Mouse (Mus musculus) kidney, embryonic 16.5 days (tissue): ENCODE results near the gene Med19. TPM values are rescaled to one million over a fixed set of nuclear protein-coding genes. Genes with fewer than 3 reads are reported as not detected.

Source experiments
- ATAC-seq: fragments of 200-750 bp; cut with Nextera tagmentation; 2 replicates; pipeline ENCODE4 v1.8.0; 2017; ENCODE audit warnings: moderate TSS enrichment; ENCODE audit not compliant: low FRiP score, low TSS enrichment
- H3K27ac ChIP-seq: fragments of 300-500 bp; sonication (generic); 2 replicates; pipeline ENCODE4 v1.5.1; 2014; ENCODE audit warnings: low read length
- H3K27me3 ChIP-seq: fragments of 300-500 bp; sonication (generic); 2 replicates; pipeline ENCODE4 v1.6.1; 2014; ENCODE audit warnings: low read length, control low read depth, mixed read lengths; ENCODE audit not compliant: insufficient read depth
- H3K36me3 ChIP-seq: fragments of 300-500 bp; sonication (generic); 2 replicates; pipeline ENCODE4 v1.6.1; 2014; ENCODE audit warnings: low read length, control low read depth, mixed read lengths; ENCODE audit not compliant: insufficient read depth
- H3K4me1 ChIP-seq: fragments of 300-500 bp; sonication (generic); 2 replicates; pipeline ENCODE4 v1.6.1; 2014; ENCODE audit warnings: low read length, control low read depth, mixed read lengths; ENCODE audit not compliant: insufficient read depth
- H3K4me2 ChIP-seq: fragments of 300-500 bp; sonication (generic); replicated peaks from 2 replicates; pipeline ENCODE4 v1.6.1; 2014; ENCODE audit warnings: low read depth, low read length
- H3K4me3 ChIP-seq: fragments of 300-500 bp; sonication (generic); 2 replicates; pipeline ENCODE4 v1.5.1; 2014; ENCODE audit warnings: mild to moderate bottlenecking, low read length
- H3K9ac ChIP-seq: fragments of 300-500 bp; sonication (generic); replicated peaks from 2 replicates; pipeline ENCODE4 v1.6.1; 2014; ENCODE audit warnings: low read length
- H3K9me3 ChIP-seq: fragments of 300-500 bp; sonication (generic); 2 replicates; pipeline ENCODE4 v1.6.1; 2016; ENCODE audit warnings: low read length, control low read depth
- WGBS: fragments of 180-500 bp; shearing (Covaris S2); extraction: QIAGEN DNeasy Blood & Tissue Kit; methylation state at CpG from one replicate; pipeline ENCODE4 v1.1.7; 2014; 5-methylcytosine and 5-hydroxymethylcytosine counted together
- polyA plus RNA-seq: library from polyadenylated mRNA; unstranded; fragments of >200 nt; fragmentation: Nextera tagmentation; extraction: Ambion mirVana; gene quantifications from 2 replicates; pipeline ENCODE4 v1.2.1, GENCODE M21; 2015

Gene Med19
- polyA plus RNA-seq, 1 experiment from 2014 or later: 39.2 TPM

- H3K9ac ChIP-seq: no peak overlapping the region
- no peaks in the 10 kb centered on the region for H3K27me3 ChIP-seq
- no peaks in the 10 kb centered on the region for H3K36me3 ChIP-seq
- no peaks in the 10 kb centered on the region for H3K9me3 ChIP-seq
- H3K4me2 ChIP-seq: peak overlapping the region; percentile 30; the same call in 1 of the 2 replicates
- ATAC-seq: no peak
- H3K4me3 ChIP-seq: peak overlapping the region; percentile 2; the same call in 1 of the 2 replicates
- H3K4me1 ChIP-seq: peaks cover 78% of the 10 kb centered on the region
- peak overlapping the region; percentile 87 for H3K27ac ChIP-seq
- 53% methylated on average over 4 of the region's 5 CpGs for whole genome bisulfite sequencing
Measured at GRCm38 (mm10) chr2:84638428-84639220, 39.6 kb upstream of the Med19 start.

GRCm38 (mm10) chr2:84640833-84641232 lies 37.4 kb upstream of the Med19 start:
- no peaks in the 10 kb centered on the region for H3K9me3 ChIP-seq
- no peak overlapping the region for H3K9ac ChIP-seq
- peaks cover 62% of the 10 kb centered on the region for H3K4me1 ChIP-seq
- H3K27me3 ChIP-seq: no peaks in the 10 kb centered on the region
- ATAC-seq: no peak
- no peak overlapping the region for H3K4me3 ChIP-seq
- H3K36me3 ChIP-seq: no peaks in the 10 kb centered on the region
- H3K27ac ChIP-seq: no peak overlapping the region
- H3K4me2 ChIP-seq: no peak overlapping the region

DNA sequence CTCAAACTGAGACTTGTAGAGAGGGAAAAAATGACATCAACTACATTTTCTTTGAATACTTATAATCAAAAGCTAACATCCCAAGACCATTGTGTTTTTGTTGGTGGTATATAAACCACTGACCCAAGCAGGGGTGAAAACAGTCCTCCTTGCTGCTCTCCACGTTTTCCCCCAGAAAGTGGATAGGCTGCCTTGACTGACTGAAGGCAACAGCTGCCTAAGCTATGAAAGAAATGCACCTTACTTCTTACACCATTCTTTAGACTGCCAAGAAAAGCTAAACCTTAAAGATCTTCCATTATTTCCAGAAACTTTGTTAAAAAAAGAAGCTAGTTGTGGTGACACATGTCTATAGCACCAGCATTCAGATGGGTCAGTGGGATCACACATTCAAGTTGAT lies 32.1 kb upstream of the Med19 start:
- Histone ChIP-seq H3K27ac (no peak overlapping the region), H3K4me3 (no peak overlapping the region), H3K9me3 (no peaks in the 10 kb centered on the region), H3K27me3 (no peaks in the 10 kb centered on the region), H3K4me2 (no peak overlapping the region), H3K4me1 (peaks cover 22% of the 10 kb centered on the region; the same call in 1 of the 2 replicates), H3K9ac (no peak overlapping the region), H3K36me3 (peaks cover 4% of the 10 kb centered on the region; the same call in 1 of the 2 replicates)
- WGBS: 48% methylated on average over 1 of the region's 1 CpGs
- ATAC-seq: no peak

GRCm38 (mm10) chr2:84647051-84647568 lies 31.1 kb upstream of the Med19 start:
- no peak for ATAC-seq
- 0 out of 2 replicates have a peak overlapping the region, but pooled peaks have one; percentile 70 for H3K4me2 ChIP-seq
- no peak overlapping the region for H3K9ac ChIP-seq
- peaks cover 23% of the 10 kb centered on the region for H3K4me1 ChIP-seq
- H3K9me3 ChIP-seq: no peaks in the 10 kb centered on the region
- H3K27me3 ChIP-seq: no peaks in the 10 kb centered on the region
- 94% methylated on average over 6 of the region's 6 CpGs for WGBS
- H3K36me3 ChIP-seq: peaks cover 4% of the 10 kb centered on the region; the same call in 1 of the 2 replicates
- no peak overlapping the region for H3K27ac ChIP-seq
- no peak overlapping the region for H3K4me3 ChIP-seq

- no peak for ATAC-seq
- H3K36me3 ChIP-seq: peaks cover 4% of the 10 kb centered on the region; the same call in 1 of the 2 replicates
- H3K27me3 ChIP-seq: no peaks in the 10 kb centered on the region
- H3K9me3 ChIP-seq: no peaks in the 10 kb centered on the region
- H3K4me1 ChIP-seq: peaks cover 19% of the 10 kb centered on the region
- WGBS: 13% methylated on average over 6 of the region's 6 CpGs
- peak overlapping the region; percentile 70 for H3K4me2 ChIP-seq
- peak overlapping the region; percentile 34; the same call in 1 of the 2 replicates for H3K27ac ChIP-seq
- H3K9ac ChIP-seq: peak overlapping the region; percentile 65
- H3K4me3 ChIP-seq: peak overlapping the region; percentile 52
Measured at GRCm38 (mm10) chr2:84648369-84648768, 29.8 kb upstream of the Med19 start.

DNA sequence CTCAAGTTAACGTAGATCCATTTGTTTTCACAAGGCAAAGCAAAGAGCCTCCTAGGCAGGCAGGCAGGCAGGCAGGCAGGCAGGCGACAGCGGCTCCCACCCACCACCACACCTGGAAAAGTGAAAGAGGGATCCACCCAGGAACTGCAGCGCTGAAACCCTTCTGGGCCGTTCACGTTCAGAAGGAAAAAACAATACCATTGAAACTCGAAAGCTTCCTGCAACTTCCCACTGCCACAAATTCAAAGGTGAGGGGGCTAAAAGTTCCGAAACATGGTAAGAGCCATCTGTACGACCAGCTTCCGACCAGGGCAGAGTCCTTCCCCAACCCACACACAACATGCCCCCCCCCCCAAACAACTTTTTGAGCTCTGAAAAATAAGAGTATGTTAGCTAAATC lies 28.5 kb upstream of the Med19 start:
- no peak for ATAC-seq
- peak overlapping the region; percentile 81 for H3K4me3 ChIP-seq
- H3K9ac ChIP-seq: peak overlapping the region; percentile 81
- peak overlapping the region; percentile 69 for H3K4me2 ChIP-seq
- 0% methylated on average over 10 of the region's 10 CpGs for WGBS
- no peaks in the 10 kb centered on the region for H3K9me3 ChIP-seq
- peak overlapping the region; percentile 83 for H3K27ac ChIP-seq
- peaks cover 4% of the 10 kb centered on the region; the same call in 1 of the 2 replicates for H3K36me3 ChIP-seq
- no peaks in the 10 kb centered on the region for H3K27me3 ChIP-seq
- peaks cover 13% of the 10 kb centered on the region for H3K4me1 ChIP-seq

GRCm38 (mm10) chr2:84650464-84651195 lies 27.6 kb upstream of the Med19 start, which contains the start of gene Ctnnd1:
TSS of gene Ctnnd1 (minus strand) at chr2:84650765.
- peaks cover 13% of the 10 kb centered on the region for H3K4me1 ChIP-seq
- 0% methylated on average over 15 of the region's 15 CpGs for WGBS
- peak within 1 kb of the TSS; percentile 81 for H3K4me3 ChIP-seq
- ATAC-seq: peak; percentile 98
- peak within 1 kb of the TSS; percentile 69 for H3K4me2 ChIP-seq
- no peaks in the 10 kb centered on the region for H3K9me3 ChIP-seq
- H3K27ac ChIP-seq: peak within 1 kb of the TSS; percentile 99
- H3K27me3 ChIP-seq: no peaks in the 10 kb centered on the region
- peak within 1 kb of the TSS; percentile 93 for H3K9ac ChIP-seq
- peaks cover 4% of the 10 kb centered on the region; the same call in 1 of the 2 replicates for H3K36me3 ChIP-seq

- no peaks in the 10 kb centered on the region for H3K27me3 ChIP-seq
- no peak for ATAC-seq
- H3K4me1 ChIP-seq: peaks cover 4% of the 10 kb centered on the region
- H3K9ac ChIP-seq: no peak overlapping the region
- no peak overlapping the region for H3K4me2 ChIP-seq
- no peak overlapping the region for H3K4me3 ChIP-seq
- no peak overlapping the region for H3K27ac ChIP-seq
- no peaks in the 10 kb centered on the region for H3K36me3 ChIP-seq
- no peaks in the 10 kb centered on the region for H3K9me3 ChIP-seq
Measured at GRCm38 (mm10) chr2:84653354-84653753, 24.8 kb upstream of the Med19 start.

DNA sequence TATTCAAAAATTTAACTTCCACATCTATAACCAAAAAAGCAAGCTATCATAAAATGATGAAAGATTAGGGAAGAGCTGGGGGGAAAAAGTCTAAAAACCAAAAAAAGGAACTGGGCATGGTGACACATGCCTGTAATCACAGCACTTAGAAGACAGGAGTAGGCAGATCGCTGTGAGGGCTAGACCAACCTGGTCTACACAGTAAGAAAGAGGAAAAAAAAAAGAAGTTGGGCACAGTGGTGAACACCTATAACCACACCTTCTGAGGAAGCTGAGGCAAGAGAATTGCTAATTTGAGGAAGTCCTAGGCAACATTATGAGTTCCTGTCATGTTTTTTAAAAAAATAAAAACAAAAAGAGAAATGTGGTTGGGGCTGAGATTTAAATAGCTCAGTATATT lies 22.3 kb upstream of the Med19 start:
- Histone ChIP-seq H3K4me3 (no peak overlapping the region), H3K9me3 (no peaks in the 10 kb centered on the region), H3K9ac (no peak overlapping the region), H3K27me3 (no peaks in the 10 kb centered on the region), H3K4me1 (peaks cover 4% of the 10 kb centered on the region), H3K27ac (no peak overlapping the region), H3K4me2 (no peak overlapping the region), H3K36me3 (no peaks in the 10 kb centered on the region)
- 68% methylated on average over 1 of the region's 1 CpGs for WGBS
- ATAC-seq: no peak
